Comparison of ENCODE assay signal across 13 mouse cellular contexts in genomic region chr5:112877391-112878115, GRCm38 (mm10). TPM values are rescaled to one million over a fixed set of nuclear protein-coding genes. Genes with fewer than 3 reads are reported as not detected.
A peak's percentile ranks its signal among the peaks of the same experiment; 100 is the strongest.
DNase-seq lines count a peak whose midpoint lies in the region; ATAC-seq and TF ChIP-seq lines count a peak whose summit lies in the region.
"Had no signal": no experiment of that assay in that cellular context is flagged by ENCODE, and none has a peak within 500 bp of the region (broad histone marks: within the 10 kb centered on the region; RNA-seq: fewer than 3 reads in every experiment).

No protein-coding gene starts in this region.

- no peak overlapping the region for H3K4me3 ChIP-seq in hindbrain, embryonic 11.5 days (ENCODE audit: low read depth, low read length)
- H3K4me3 ChIP-seq in hindbrain, embryonic 13.5 days = no peak overlapping the region
- H3K4me3 ChIP-seq in midbrain, postnatal 0 days (ENCODE audit: low read depth, low read length) = no peak overlapping the region
- H3K4me3 ChIP-seq: left cerebral cortex, adult 2 months; myocyte had no signal

- ATAC-seq in hindbrain, embryonic 11.5 days (ENCODE audit: low FRiP score) = peak; percentile 67
- no peak for ATAC-seq in hindbrain, embryonic 13.5 days (ENCODE audit: low FRiP score)
- ATAC-seq in midbrain, postnatal 0 days (ENCODE audit: low FRiP score) = no peak; the same call in 1 of the 2 replicates
- ATAC-seq: CD4-positive, CD25-positive, alpha-beta regulatory T cell, adult 4 months had no signal

- H3K27me3 ChIP-seq in hindbrain, embryonic 11.5 days (ENCODE audit: control insufficient read depth, insufficient read depth, low read length) = peaks cover 2% of the 10 kb centered on the region; the same call in 1 of the 2 replicates
- peaks cover 26% of the 10 kb centered on the region for H3K27me3 ChIP-seq in hindbrain, embryonic 13.5 days
- no peaks in the 10 kb centered on the region for H3K27me3 ChIP-seq in midbrain, postnatal 0 days (ENCODE audit: insufficient read depth, low read length)

- no peaks in the 10 kb centered on the region for H3K36me3 ChIP-seq in hindbrain, embryonic 11.5 days (ENCODE audit: control insufficient read depth, insufficient read depth, low read length)
- no peaks in the 10 kb centered on the region for H3K36me3 ChIP-seq in hindbrain, embryonic 13.5 days
- no peaks in the 10 kb centered on the region for H3K36me3 ChIP-seq in midbrain, postnatal 0 days (ENCODE audit: insufficient read depth, low read length)

- DNase-seq in hindbrain, embryonic 11.5 days (ENCODE audit: low spot score) = peak; percentile 41
- DNase-seq in right cerebral cortex, adult 18-20 months = peak; percentile 19
- no peak for DNase-seq in right cerebral cortex, postnatal 36 days (ENCODE audit: low spot score in 2 of 2)
- peak; percentile 10 for DNase-seq in forelimb bud, embryonic 11.5 days (ENCODE audit: low read depth, low spot score)
- DNase-seq in midbrain, postnatal 0 days (ENCODE audit: low spot score) = peak; percentile 55
- no peak for DNase-seq in urinary bladder, adult 2 months (ENCODE audit: low spot score)
- DNase-seq: adrenal gland, postnatal 25 days; liver had no signal

- no peaks in the 10 kb centered on the region for H3K4me1 ChIP-seq in hindbrain, embryonic 11.5 days (replicated peaks; ENCODE audit: control insufficient read depth, insufficient read depth, low read length)
- peaks cover 6% of the 10 kb centered on the region; the same call in 1 of the 2 replicates for H3K4me1 ChIP-seq in hindbrain, embryonic 13.5 days (replicated peaks)
- H3K4me1 ChIP-seq in midbrain, postnatal 0 days (ENCODE audit: insufficient read depth, low read length) = no peaks in the 10 kb centered on the region

- H3K9ac ChIP-seq in hindbrain, embryonic 11.5 days (ENCODE audit: low read depth, low read length) = no peak overlapping the region
- no peak overlapping the region for H3K9ac ChIP-seq in hindbrain, embryonic 13.5 days
- H3K9ac ChIP-seq in midbrain, postnatal 0 days (replicated peaks; ENCODE audit: low read length, poor library complexity, severe bottlenecking) = no peak overlapping the region

- TF ChIP-seq CTCF in midbrain, postnatal 0 days (IDR thresholded peaks at IDR 0.05) = no peak

- H3K27ac ChIP-seq in hindbrain, embryonic 11.5 days (ENCODE audit: low read depth, low read length) = no peak overlapping the region
- H3K27ac ChIP-seq in hindbrain, embryonic 13.5 days = no peak overlapping the region
- no peak overlapping the region for H3K27ac ChIP-seq in midbrain, postnatal 0 days (ENCODE audit: low read depth, low read length)
- H3K27ac ChIP-seq: left cerebral cortex, adult 2 months; macrophage had no signal

- no peaks in the 10 kb centered on the region for H3K9me3 ChIP-seq in hindbrain, embryonic 11.5 days (ENCODE audit: control insufficient read depth, low read length)
- no peaks in the 10 kb centered on the region for H3K9me3 ChIP-seq in hindbrain, embryonic 13.5 days
- H3K9me3 ChIP-seq in midbrain, postnatal 0 days (ENCODE audit: low read length) = no peaks in the 10 kb centered on the region

- no peak overlapping the region for H3K4me2 ChIP-seq in hindbrain, embryonic 11.5 days (replicated peaks; ENCODE audit: low read depth, low read length)
- H3K4me2 ChIP-seq in hindbrain, embryonic 13.5 days = no peak overlapping the region
- H3K4me2 ChIP-seq in midbrain, postnatal 0 days (ENCODE audit: low read depth, low read length, poor library complexity, severe bottlenecking) = no peak overlapping the region

- WGBS in hindbrain, embryonic 11.5 days = 41% methylated on average over 14 of the region's 14 CpGs
- 32% methylated on average over 14 of the region's 14 CpGs for WGBS in hindbrain, embryonic 13.5 days
- WGBS in midbrain, postnatal 0 days = 44% methylated on average over 14 of the region's 14 CpGs

RNA-seq across cellular contexts. Expression of gene Myo18b, which starts 18.6 kb away (rescaled TPM):
- 0.60 and 0.68 TPM in 2 replicates for polyA plus RNA-seq in hindbrain, embryonic 11.5 days (2014; fragmentation: Nextera tagmentation; extraction: Ambion mirVana)
- polyA plus RNA-seq in hindbrain, embryonic 13.5 days (2015; fragmentation: Nextera tagmentation; extraction: Ambion mirVana) = 1.1 and 1.6 TPM in 2 replicates
- 1.1 and 1.9 TPM in 2 replicates for total RNA-seq in midbrain, postnatal 0 days (2014; rRNA removed)
- 1.3 and 1.7 TPM in 2 replicates for polyA plus RNA-seq in midbrain, postnatal 0 days (2015; fragmentation: Nextera tagmentation; extraction: Ambion mirVana)
- polyA plus RNA-seq in urinary bladder, adult 2 months (2012; rRNA removed) = 2.9 and 3.3 TPM in 2 replicates
- polyA plus RNA-seq: CD4-positive, CD25-positive, alpha-beta regulatory T cell, adult 4 months had no signal

Comparison
In these comparisons a context has a peak if more than half of its experiments do, and no peak if none do; other contexts are left out.
1. DNase-seq: peak in hindbrain, embryonic 11.5 days (single experiment), right cerebral cortex, adult 18-20 months (single experiment), forelimb bud, embryonic 11.5 days (single experiment) and midbrain, postnatal 0 days (single experiment); none in right cerebral cortex, postnatal 36 days (0 of 2) and urinary bladder, adult 2 months (single experiment).